Mouse (Mus musculus) cortical plate, adult 2 months (tissue): Measurements from ENCODE around the gene Zfp292.

Experiments used
- CTCF ChIP-seq: fragments of 200-500 bp; IDR thresholded peaks from 2 replicates; pipeline ENCODE4 v1.5.1; 2011; ENCODE audit warnings: mild to moderate bottlenecking, control low read depth, low read length; ENCODE audit not compliant: insufficient read depth; ENCODE audit errors: extremely low read depth
- POLR2A ChIP-seq: fragments of 200-500 bp; IDR thresholded peaks from 2 replicates; pipeline ENCODE4 v1.6.1; 2011; ENCODE audit warnings: mild to moderate bottlenecking, low read length, control low read depth; ENCODE audit not compliant: insufficient read depth; ENCODE audit errors: extremely low read depth

DNA sequence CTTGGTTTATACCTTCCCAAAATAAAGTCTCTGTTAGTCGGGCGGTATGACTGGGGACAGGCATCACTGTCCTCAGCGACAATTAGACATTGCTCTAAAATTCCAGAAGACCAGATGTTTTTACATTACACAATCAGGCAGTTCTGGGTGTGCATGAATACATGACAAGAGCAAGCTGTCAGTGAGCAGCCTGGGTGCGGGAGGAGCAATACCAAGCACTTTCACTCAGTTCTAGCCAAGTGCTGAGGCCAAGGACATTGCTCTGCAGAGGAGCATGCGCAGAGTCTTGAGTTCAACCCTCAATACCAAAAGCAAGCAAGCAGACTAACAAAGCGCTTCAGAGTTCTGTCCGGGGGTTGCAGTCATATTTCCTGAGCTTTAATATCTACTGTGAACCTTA is 25.4 kb upstream of the Zfp292 start:
- TF ChIP-seq POLR2A: no peak
- TF ChIP-seq CTCF: no peak
